Mouse (Mus musculus): ENCODE data around the gene Ccnd3. TPM values are rescaled to one million over a fixed set of nuclear protein-coding genes. Genes with fewer than 3 reads are reported as not detected.

Gene Ccnd3
- polyA plus RNA-seq, 1 experiment from 2014 or later = 214 TPM

GRCm38 (mm10) chr17:47552994-47553393 is 48.1 kb downstream of the Ccnd3 start:
- no peaks in the 10 kb centered on the region for H3K36me3 ChIP-seq (ENCODE audit: insufficient read depth, low read length)
- DNase-seq (ENCODE audit: low spot score) (no peak), ATAC-seq (no peak)
- H3K27ac ChIP-seq (ENCODE audit: low read length) = no peak overlapping the region
- TF ChIP-seq CTCF (IDR thresholded peaks at IDR 0.05) (no peak), EP300 (IDR thresholded peaks at IDR 0.05) (no peak)
- no peaks in the 10 kb centered on the region for H3K4me1 ChIP-seq (ENCODE audit: insufficient read depth, low read depth, low read length)
- H3K4me3 ChIP-seq (ENCODE audit: low read depth, low read length) = no peak overlapping the region
- H3K4me2 ChIP-seq (replicated peaks; ENCODE audit: low read depth, low read length) = no peak overlapping the region
- H3K9me3 ChIP-seq (ENCODE audit: low read length) = no peaks in the 10 kb centered on the region
- no peaks in the 10 kb centered on the region for H3K27me3 ChIP-seq (replicated peaks; ENCODE audit: insufficient read depth, low read length)
- no peak overlapping the region for H3K9ac ChIP-seq (replicated peaks; ENCODE audit: low read depth)

GRCm38 (mm10) chr17:47554621-47555020 is 49.8 kb downstream of the Ccnd3 start:
- Histone ChIP-seq H3K4me3 (ENCODE audit: low read depth, low read length) (no peak overlapping the region), H3K9ac (replicated peaks; ENCODE audit: low read depth) (no peak overlapping the region), H3K4me1 (ENCODE audit: insufficient read depth, low read depth, low read length) (no peaks in the 10 kb centered on the region), H3K27ac (ENCODE audit: low read length) (no peak overlapping the region), H3K9me3 (ENCODE audit: low read length) (no peaks in the 10 kb centered on the region), H3K36me3 (ENCODE audit: insufficient read depth, low read length) (no peaks in the 10 kb centered on the region), H3K4me2 (replicated peaks; ENCODE audit: low read depth, low read length) (no peak overlapping the region), H3K27me3 (replicated peaks; ENCODE audit: insufficient read depth, low read length) (no peaks in the 10 kb centered on the region)
- no peak for ATAC-seq
- 64% methylated on average over 9 of the region's 10 CpGs for WGBS
- TF ChIP-seq CTCF (IDR thresholded peaks at IDR 0.05) = no peak
- TF ChIP-seq EP300 (IDR thresholded peaks at IDR 0.05) = no peak
- DNase-seq (ENCODE audit: low spot score) = no peak

GRCm38 (mm10) chr17:47557179-47557578 is 52.3 kb downstream of the Ccnd3 start:
- Histone ChIP-seq H3K4me3 (ENCODE audit: low read depth, low read length) (no peak overlapping the region), H3K9me3 (ENCODE audit: low read length) (no peaks in the 10 kb centered on the region), H3K27me3 (replicated peaks; ENCODE audit: insufficient read depth, low read length) (no peaks in the 10 kb centered on the region), H3K4me2 (replicated peaks; ENCODE audit: low read depth, low read length) (no peak overlapping the region), H3K9ac (replicated peaks; ENCODE audit: low read depth) (no peak overlapping the region), H3K36me3 (ENCODE audit: insufficient read depth, low read length) (no peaks in the 10 kb centered on the region), H3K27ac (ENCODE audit: low read length) (no peak overlapping the region), H3K4me1 (ENCODE audit: insufficient read depth, low read depth, low read length) (0 out of 2 replicates have a peak, but pooled peaks cover 3% of the 10 kb centered on the region)
- TF ChIP-seq CTCF (IDR thresholded peaks at IDR 0.05) (no peak), EP300 (IDR thresholded peaks at IDR 0.05) (no peak)
- 64% methylated on average over 3 of the region's 3 CpGs for WGBS
- DNase-seq (ENCODE audit: low spot score) (peak; percentile 57), ATAC-seq (peak; percentile 81)

- TF ChIP-seq EP300 (IDR thresholded peaks at IDR 0.05) = no peak
- TF ChIP-seq CTCF (IDR thresholded peaks at IDR 0.05) = no peak
- H3K4me1 ChIP-seq (ENCODE audit: insufficient read depth, low read depth, low read length) = 0 out of 2 replicates have a peak, but pooled peaks cover 3% of the 10 kb centered on the region
- no peak overlapping the region for H3K9ac ChIP-seq (replicated peaks; ENCODE audit: low read depth)
- no peaks in the 10 kb centered on the region for H3K9me3 ChIP-seq (ENCODE audit: low read length)
- peak; percentile 15 for DNase-seq (ENCODE audit: low spot score)
- H3K4me2 ChIP-seq (replicated peaks; ENCODE audit: low read depth, low read length) = no peak overlapping the region
- H3K27ac ChIP-seq (ENCODE audit: low read length) = no peak overlapping the region
- 53% methylated on average over 6 of the region's 6 CpGs for WGBS
- H3K36me3 ChIP-seq (ENCODE audit: insufficient read depth, low read length) = no peaks in the 10 kb centered on the region
- peak; percentile 46; the same call in 1 of the 2 replicates for ATAC-seq
- H3K27me3 ChIP-seq (replicated peaks; ENCODE audit: insufficient read depth, low read length) = no peaks in the 10 kb centered on the region
- no peak overlapping the region for H3K4me3 ChIP-seq (ENCODE audit: low read depth, low read length)
These were observed 54.9 kb downstream of the Ccnd3 start for GRCm38 (mm10) chr17:47559726-47560125.

GRCm38 (mm10) chr17:47562875-47563274 is 58.0 kb downstream of the Ccnd3 start:
- WGBS = 77% methylated on average over 6 of the region's 6 CpGs
- Histone ChIP-seq H3K4me2 (replicated peaks; ENCODE audit: low read depth, low read length) (no peak overlapping the region), H3K4me1 (ENCODE audit: insufficient read depth, low read depth, low read length) (0 out of 2 replicates have a peak, but pooled peaks cover 3% of the 10 kb centered on the region), H3K27me3 (replicated peaks; ENCODE audit: insufficient read depth, low read length) (no peaks in the 10 kb centered on the region), H3K4me3 (ENCODE audit: low read depth, low read length) (no peak overlapping the region), H3K36me3 (ENCODE audit: insufficient read depth, low read length) (no peaks in the 10 kb centered on the region), H3K9me3 (ENCODE audit: low read length) (no peaks in the 10 kb centered on the region), H3K9ac (replicated peaks; ENCODE audit: low read depth) (no peak overlapping the region), H3K27ac (ENCODE audit: low read length) (no peak overlapping the region)
- ATAC-seq = no peak
- DNase-seq (ENCODE audit: low spot score) = no peak
- no peak for TF ChIP-seq EP300 (IDR thresholded peaks at IDR 0.05)
- no peak for TF ChIP-seq CTCF (IDR thresholded peaks at IDR 0.05)

DNA sequence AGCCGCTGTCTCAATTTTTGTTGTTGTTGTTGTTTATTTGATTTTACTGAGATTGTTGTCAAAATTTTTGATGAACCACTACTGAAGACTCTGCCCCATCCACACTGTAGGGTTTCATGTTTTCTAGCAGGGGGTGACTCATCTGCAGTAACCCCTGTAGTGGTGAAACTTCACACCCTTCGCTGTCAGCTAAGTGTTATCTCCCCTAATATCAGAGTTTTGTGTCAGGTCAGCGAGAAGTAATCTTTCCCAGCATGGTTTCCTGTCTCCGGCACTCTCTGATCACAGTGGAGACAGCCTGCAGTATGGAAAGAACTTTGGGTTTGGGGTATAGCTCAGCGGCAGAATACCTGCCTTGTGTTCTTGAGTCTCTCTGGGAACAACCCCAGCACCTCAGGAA is 59.8 kb downstream of the Ccnd3 start:
- Histone ChIP-seq H3K36me3 (ENCODE audit: insufficient read depth, low read length) (no peaks in the 10 kb centered on the region), H3K27ac (ENCODE audit: low read length) (no peak overlapping the region), H3K9ac (replicated peaks; ENCODE audit: low read depth) (no peak overlapping the region), H3K27me3 (replicated peaks; ENCODE audit: insufficient read depth, low read length) (no peaks in the 10 kb centered on the region), H3K4me3 (ENCODE audit: low read depth, low read length) (no peak overlapping the region), H3K9me3 (ENCODE audit: low read length) (no peaks in the 10 kb centered on the region), H3K4me1 (ENCODE audit: insufficient read depth, low read depth, low read length) (0 out of 2 replicates have a peak, but pooled peaks cover 3% of the 10 kb centered on the region), H3K4me2 (replicated peaks; ENCODE audit: low read depth, low read length) (no peak overlapping the region)
- TF ChIP-seq CTCF (IDR thresholded peaks at IDR 0.05) (no peak), EP300 (IDR thresholded peaks at IDR 0.05) (no peak)
- ATAC-seq (no peak), DNase-seq (ENCODE audit: low spot score) (no peak)
- WGBS = 84% methylated on average over 5 of the region's 5 CpGs

GRCm38 (mm10) chr17:47566133-47566532 is 61.3 kb downstream of the Ccnd3 start:
- Histone ChIP-seq H3K27me3 (replicated peaks; ENCODE audit: insufficient read depth, low read length) (no peaks in the 10 kb centered on the region), H3K4me1 (ENCODE audit: insufficient read depth, low read depth, low read length) (no peaks in the 10 kb centered on the region), H3K27ac (ENCODE audit: low read length) (no peak overlapping the region), H3K9me3 (ENCODE audit: low read length) (no peaks in the 10 kb centered on the region), H3K9ac (replicated peaks; ENCODE audit: low read depth) (no peak overlapping the region), H3K4me3 (ENCODE audit: low read depth, low read length) (no peak overlapping the region), H3K36me3 (ENCODE audit: insufficient read depth, low read length) (no peaks in the 10 kb centered on the region; the same call in 1 of the 2 replicates), H3K4me2 (replicated peaks; ENCODE audit: low read depth, low read length) (no peak overlapping the region)
- ATAC-seq = no peak
- TF ChIP-seq EP300 (IDR thresholded peaks at IDR 0.05) = no peak
- no peak for TF ChIP-seq CTCF (IDR thresholded peaks at IDR 0.05)
- no peak for DNase-seq (ENCODE audit: low spot score)
- WGBS = 55% methylated on average over 2 of the region's 2 CpGs
